Mouse (Mus musculus) megakaryocyte-erythroid progenitor cell, adult 5-6 weeks (primary cell): ENCODE data around the gene C730034F03Rik. TPM values are rescaled to one million over a fixed set of nuclear protein-coding genes. Genes with fewer than 3 reads are reported as not detected.
"Not testable (repeated sequence)": the region's sequence is repeated elsewhere in the genome, so short reads cannot be mapped to it uniquely, and the experiment has no call there.

Experiments
- ATAC-seq: replicated peaks from 2 replicates; pipeline ENCODE4 v1.8.0; 2016; ENCODE audit warnings: mild to moderate bottlenecking, inconsistent platforms; ENCODE audit not compliant: severe bottlenecking, poor library complexity, low FRiP score, low TSS enrichment
- total RNA-seq, 2 experiments: library from RNA; stranded (forward) in 1 of 2; stranded (reverse) in 1 of 2; fragments of 200-1000, 215-1000 nt in 1 of 2; fragments of >200 nt in 1 of 2; fragmentation: Nextera tagmentation in 1 of 2; gene quantifications; 2 replicates each; pipeline ENCODE4 v1.2.3; 2014 to 2017

C730034F03Rik gene
- total RNA-seq, 2 experiments from 2014 or later: 0.70 to 2.0 TPM

DNA sequence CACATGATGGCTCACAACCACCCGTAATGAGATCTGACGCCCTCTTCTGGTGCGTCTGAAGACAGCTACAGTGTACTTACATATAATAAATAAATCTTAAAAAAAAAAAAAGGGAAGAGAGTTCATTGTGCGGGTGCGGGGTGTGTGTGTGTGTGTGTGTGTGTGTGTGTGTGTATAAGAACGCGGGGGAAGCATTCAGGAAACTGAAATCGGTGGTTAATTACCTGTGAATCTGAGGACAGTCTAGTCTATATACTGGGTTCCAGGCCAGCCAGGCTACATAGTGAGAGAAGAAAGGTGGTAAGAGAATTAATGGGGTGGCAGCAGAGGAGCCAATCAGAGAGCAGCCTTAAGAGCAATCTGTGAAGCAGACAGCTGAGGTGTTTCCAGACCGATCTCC is 1.4 kb downstream of the C730034F03Rik start:
- ATAC-seq: not testable (repeated sequence)

DNA sequence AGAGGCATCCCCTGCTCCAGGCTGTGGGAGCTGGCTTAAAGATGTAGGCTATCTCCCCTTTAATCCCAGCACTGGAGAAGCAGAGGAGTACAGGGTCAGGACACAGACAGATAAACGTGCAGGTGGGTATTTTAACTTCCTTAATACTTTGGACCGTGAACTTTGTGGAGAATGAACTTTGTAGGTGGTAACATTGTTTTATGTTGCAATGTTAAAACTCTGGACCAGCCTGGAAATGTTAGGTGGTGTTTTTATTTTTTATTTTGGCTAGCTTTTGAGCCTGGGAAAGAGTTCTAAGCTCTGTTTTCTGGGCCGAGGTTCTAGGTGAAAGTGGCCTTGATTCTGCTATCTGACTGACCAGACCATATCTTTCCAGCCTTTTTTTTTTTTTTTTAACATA is 1.9 kb downstream of the C730034F03Rik start:
- ATAC-seq: no peak

DNA sequence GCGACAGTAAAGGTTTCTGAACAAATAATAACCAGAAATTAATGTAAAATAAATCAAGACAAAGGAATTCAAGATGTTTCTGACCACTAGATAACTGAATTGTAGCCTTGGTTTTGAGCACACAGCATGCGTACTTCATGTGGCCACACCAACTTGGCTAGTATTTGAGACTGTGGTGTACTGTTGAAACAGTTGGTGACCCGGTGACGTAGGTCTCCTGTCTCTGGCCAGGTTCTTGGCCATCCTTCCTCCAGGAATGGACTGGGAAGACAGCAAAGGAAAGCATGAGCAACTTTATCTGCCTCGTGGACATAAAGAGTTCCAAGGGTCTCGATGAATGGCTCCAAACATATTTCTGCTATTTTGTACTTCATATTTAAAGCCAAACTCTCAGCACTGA is 2.4 kb downstream of the C730034F03Rik start:
- ATAC-seq: no peak

DNA sequence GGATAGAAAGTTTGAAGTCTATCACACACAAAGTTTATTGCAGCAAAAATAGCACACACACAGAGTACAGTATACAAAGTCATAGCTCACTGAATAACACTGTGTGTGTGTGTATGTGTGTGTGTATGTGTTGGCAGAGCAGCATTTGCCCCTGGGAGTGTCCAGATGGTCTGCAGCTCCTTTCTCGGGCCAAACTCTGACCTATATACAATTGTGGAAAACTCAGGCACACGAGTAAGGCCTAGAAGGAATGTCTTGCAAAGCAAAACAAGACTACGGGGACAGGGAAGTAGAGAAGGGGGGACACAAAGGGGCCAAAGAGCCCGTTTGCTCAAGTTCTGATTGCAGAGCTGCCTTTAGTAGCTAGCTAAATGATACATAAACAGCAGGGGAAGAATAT is 3.6 kb downstream of the C730034F03Rik start:
- ATAC-seq: no peak

DNA sequence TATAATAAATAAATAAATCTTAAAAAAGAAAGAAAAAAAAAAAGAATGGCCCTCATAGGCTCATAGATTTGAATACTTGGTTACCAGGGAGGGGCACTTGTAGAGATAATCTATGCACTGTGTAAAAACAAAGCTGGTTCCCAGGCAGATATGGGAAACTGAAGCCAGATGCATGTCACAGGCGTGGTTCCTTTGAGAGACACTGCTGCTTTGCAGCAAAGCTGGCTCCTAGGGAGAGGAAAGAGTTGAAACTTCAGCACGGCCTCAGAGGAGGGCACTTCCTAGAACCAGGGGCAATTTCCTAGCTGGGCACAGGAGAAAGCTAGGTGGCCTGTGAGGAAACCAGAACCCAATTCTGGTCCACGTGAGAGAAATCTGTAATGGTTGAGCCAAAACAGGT is 4.7 kb downstream of the C730034F03Rik start:
- no peak for ATAC-seq

DNA sequence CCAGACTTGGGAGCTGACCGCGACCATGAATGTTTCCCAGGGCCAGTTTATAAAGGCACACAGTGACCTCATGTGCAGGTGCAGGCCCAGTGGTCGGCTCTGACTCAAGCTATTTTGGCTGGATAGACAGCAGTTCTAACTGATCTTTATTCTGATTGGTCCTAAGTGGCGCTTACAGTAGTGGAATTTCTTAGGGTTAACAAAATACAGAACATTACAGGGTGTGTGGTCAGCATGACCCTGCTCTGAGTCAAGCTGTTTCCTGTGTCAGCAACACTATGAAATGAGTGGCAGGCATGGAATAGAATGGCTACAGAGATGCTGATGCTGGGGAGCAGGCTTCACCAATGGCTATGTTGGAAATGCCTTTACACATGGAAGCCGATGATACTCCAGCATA is 6.5 kb downstream of the C730034F03Rik start:
- ATAC-seq: no peak

DNA sequence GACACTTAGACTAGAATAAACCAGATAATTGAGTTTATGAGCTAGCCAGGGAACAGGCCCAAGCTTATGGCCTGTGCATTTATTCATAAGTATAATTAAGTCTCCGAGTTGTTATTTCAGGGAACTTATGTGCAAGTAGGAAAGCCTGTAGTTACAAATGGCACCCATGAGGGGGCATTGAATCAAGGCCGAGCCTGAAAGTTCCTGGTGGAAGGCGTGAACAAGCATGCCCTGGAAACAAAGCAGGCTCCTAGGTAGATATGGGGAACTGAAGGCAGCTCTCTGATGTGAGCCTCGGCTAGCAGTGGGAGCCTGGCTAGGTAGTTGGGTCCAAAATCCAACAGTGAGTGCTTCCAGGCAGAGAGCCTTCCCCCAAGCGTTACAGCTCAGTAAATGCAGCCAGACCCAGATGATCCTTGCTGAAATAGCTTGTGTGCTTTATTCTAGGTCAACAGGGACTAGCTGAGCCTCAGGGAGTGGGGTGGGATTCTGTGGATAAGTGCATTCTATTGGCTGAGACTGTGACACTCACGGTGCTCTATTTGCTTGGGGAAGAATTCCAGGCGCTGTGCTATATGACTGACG is 13.2 kb downstream of the C730034F03Rik start:
- peak; percentile 37; the same call in 1 of the 2 replicates for ATAC-seq

DNA sequence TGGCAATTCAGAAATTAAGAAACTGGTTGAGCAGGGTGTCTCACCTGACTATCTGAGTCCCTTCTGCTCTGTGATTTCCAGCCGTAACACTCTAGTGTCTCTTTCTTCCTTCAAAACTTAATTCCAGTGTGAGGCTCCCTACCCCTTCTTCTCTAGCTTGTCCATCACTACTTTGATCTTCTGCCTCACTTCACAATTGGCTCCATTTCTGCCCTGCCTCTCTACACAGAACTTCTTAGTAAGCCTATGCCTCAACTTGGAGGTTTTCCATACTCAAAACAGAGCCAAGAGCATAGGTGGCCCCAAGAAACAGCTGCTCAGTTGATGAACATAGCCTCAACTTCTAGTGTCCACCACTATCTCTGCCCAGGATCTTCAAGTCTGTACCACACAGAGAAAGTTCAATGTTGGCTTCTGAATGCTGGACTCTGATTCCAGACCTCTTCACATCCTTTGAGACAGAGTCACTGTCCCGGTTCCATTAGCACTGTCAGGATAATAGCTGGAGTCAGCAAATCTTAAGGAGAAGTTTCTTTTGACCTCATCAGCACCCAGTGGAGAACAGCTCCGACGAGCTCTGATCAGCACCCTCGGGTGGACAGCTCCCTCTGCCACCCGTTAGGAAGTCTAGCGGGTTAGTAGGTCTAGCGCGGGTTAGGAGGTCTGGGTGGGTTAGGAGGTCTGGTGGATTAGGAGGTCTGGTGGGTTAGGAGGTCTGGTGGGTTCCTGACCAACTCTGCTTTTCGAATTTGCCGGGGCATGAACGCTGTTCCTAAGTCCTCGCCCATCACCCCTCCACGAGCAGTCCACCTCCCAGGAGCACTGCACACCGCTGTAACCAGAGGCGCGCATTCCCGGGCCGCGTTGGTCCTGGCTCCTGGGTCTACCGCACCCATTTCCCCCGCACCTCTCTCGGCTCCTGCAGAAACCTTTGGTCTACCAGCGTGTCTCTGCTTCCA is 23.8 kb downstream of the C730034F03Rik start:
- ATAC-seq: peak; percentile 94

DNA sequence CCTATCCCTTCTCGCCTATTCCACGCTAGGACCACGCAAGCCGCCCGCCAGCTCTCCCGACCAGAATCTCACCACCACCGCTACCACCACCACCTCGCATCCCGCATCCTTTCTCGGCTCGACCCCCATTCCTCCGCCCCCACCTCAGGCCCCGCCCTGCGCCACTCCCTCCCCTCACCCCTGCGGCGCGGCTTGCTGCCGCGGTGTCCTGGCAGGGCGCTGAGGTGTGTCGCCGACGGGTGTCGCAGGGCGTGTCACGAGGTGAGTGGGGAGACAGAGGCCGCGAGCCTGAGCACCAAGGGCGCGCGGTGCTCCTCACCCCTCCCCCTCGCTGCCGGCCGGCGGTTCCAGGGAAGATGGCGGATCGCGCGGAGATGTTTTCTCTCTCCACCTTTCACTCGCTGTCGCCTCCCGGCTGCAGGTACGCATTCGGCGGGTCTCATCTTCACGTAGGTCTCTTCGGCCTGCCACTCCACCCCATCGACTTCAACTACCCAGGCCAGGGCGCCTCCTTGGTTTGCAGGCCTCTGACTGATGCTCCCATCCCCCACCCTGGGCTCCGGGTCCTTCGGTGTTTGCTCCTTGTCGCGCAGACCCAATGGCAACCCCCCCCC is 24.6 kb downstream of the C730034F03Rik start, which contains the start of gene Mapk8ip2:
Gene Mapk8ip2 (plus strand): TSS at position 49 of the 614 bp plus-strand sequence.
- ATAC-seq: no peak

DNA sequence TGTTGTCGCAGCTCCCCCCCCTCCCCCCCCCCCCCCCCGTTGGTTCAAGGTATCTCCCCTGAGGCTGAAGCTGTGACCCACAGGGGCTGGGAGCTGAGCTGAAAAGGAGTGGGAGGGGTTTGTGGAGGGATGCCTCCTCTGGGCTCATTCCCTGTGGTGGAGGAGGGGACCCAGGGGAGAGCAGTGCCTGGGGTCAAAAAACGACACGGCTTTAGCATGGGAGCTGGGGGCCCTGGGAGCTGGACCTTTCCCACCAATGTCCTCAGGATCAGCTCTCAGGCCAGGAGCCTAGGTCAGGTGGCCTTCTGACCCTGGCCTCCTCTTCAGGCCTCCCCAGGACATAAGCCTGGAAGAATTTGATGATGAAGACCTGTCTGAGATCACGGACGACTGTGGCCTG is 25.5 kb downstream of the C730034F03Rik start:
- ATAC-seq: no peak

DNA sequence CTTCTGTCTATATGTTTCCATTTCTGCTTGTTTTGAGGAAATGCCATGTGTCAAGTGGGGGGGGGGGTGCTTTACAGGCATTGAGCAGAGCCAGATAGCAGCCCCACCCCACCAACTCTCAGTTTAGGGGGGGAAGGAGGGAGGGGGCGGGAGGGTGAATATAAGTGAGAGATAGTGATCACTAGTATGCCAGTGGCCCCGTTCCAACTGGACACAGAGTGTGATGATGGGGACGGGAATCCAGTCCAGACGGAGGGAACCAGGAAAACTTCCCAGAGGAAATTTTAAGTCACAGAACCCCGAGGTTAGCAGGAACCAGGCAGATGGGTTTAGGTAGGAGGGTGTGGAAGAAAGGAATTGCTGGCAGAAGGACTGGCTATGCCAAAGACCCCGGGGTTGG is 26.3 kb downstream of the C730034F03Rik start:
- no peak for ATAC-seq

DNA sequence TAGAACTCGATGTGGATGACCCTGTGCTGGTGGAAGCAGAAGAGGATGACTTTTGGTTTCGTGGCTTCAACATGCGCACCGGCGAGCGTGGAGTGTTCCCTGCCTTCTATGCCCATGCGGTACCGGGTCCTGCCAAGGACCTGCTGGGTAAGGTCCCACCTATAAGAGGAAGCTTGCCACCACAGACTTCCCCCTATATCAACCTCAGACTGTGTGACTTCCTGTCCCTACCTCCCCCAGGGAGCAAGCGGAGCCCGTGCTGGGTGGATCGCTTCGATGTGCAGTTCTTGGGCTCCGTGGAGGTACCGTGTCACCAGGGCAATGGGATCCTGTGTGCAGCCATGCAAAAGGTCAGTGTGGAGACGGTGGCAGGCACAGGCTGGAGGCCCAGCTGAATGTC is 29.6 kb downstream of the C730034F03Rik start:
- no peak for ATAC-seq

DNA sequence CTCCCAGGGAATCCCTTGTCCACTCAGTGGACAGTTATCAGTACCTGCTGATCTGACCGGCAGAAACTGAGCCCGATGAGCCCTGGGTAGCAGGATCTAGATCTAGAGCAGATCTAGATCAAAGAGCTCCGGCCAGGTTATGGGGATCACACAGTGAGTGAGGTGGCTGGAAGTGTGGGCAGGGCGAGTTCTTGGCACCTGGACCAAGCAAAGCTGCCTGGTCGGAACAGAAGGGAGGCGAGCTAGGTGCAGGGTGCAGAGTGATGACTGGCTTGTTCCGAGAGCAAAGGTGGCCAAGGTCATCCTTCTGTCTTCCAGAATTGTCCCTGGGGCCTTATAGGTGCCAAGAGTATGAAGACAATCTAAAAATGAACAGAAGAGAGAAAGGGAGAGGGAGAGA is 30.4 kb downstream of the C730034F03Rik start:
- no peak for ATAC-seq

DNA sequence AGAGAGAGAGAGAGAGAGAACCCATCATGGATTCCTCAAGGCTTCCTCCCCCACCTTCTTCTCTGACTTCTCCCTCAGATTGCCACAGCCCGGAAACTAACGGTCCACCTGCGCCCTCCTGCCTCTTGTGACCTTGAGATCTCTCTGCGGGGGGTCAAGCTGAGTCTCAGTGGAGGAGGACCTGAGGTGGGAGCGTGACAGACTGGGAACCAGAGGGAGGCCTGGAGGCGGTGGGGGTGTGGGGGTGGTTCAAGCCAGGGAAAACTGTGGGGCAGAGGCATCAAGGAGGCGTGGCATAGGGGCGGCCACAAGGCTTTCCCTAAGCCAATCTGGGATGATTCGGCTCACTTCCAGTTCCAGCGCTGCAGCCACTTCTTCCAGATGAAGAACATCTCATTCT is 30.9 kb downstream of the C730034F03Rik start:
- no peak for ATAC-seq

DNA sequence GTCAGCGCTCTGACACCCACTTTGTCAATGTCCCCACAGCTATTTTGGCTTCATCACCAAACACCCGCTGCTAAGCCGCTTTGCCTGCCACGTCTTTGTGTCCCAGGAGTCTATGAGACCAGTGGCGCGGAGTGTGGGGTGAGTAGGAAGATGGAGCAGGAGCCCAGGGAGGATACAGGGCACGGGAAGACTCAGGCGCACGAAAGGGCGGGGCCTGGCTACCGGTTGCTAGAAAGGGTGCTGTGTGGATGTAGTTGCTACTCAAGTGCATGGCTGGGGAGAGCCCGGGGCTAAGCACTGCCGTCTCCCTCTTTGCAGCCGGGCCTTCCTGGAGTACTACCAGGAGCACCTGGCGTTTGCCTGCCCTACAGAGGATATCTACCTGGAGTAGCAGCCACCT is 31.9 kb downstream of the C730034F03Rik start:
- no peak for ATAC-seq

DNA sequence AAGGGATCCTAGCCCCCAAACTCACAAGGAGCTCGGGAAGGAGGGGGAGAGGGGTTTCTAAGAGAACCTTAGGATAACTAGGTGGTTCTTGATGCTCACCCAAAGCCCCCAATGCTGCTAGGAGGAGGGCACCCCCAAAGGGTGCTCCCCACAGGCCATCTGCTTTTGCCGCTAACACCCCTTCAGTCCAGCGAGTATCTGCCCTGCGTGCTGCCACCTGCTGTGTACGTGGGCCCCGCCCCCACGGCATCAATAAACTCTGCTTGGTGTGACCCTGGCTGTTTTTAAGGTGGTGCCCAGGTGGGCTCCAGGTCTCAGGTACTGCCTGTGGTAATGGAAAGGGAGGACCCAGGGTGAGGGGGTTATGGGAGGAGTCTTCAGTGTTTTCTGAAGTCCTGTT is 32.8 kb downstream of the C730034F03Rik start:
- no peak for ATAC-seq

DNA sequence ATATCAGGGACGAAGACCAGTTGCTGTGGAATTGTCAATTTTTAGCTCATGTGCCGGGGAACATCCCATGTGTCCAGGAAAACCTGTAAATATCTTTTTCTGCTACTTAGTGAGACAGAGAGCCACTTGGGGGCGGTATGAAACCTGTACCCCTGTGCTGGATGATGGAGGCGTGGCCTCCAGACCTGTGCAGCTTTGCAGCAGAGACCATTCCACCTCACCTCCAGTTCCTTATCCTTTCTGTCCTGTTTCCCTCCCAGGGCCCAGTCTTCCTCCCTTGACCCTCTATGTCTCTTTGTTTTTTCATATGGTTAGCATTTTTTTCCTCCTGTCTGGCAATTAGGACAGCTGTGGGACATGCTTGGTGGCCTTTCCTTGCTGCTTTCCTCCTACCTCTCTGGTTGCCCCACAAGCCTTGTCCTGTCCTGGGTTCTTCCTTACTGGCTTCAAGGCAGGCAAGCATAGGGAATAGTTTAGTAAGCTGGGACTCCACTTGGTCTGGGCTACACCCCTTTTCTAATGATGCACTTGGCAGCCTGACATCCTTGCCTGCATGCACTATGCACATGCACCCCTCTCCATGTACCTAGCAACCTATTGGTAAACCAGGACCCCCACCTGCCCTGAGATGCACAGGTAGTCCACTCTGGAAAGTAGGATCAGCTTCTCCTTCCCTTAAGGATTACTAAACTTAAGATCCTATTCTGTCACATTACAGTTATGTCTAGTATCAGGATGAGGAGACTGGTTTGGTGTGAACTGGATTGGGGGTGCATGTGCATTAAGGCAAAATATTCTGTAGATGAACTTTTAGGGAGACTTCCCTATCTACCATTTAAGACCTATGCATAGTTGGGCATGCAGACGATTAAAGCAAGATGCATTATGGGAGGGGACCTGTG is 34.2 kb downstream of the C730034F03Rik start:
- peak; percentile 46; the same call in 1 of the 2 replicates for ATAC-seq

DNA sequence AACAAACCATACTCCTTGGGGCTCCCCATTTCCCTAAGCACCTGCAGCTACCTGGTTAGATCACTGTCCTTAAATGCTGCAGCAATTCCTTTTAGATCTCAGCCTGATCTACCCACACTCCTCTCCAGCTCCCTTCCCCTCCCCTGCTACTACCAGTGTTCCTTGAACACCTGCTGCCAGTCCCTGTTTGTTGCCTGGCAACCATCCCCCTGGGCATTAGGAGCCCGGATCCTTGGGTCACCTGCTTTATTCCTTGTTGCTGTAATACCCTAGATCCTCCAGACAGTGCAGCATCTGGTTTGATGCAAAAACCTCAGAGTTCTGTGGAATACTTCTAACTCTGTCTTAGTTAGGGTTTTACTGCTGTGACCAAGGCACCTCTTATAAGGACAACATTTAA is 35.7 kb downstream of the C730034F03Rik start:
- ATAC-seq: no peak

DNA sequence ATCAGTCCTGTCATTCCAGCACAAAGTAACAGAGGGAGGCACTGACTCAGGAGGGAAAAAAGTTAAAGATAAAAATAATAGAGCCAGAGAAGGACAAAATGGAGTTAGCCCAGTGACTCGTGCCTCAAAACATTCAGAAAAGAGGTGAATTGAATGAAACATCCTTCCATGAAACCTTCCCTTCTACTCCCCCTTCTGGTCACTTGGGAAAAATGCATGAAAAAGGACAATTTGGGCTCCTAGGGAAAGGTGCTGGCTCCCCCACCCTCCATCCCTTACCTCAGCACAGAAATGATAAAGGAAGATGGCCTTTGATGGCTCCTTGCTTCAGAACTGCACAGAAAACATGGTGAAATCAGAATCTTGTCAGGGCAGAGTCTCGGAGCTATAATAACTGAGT is 39.2 kb downstream of the C730034F03Rik start:
- ATAC-seq: peak; percentile 72; the same call in 1 of the 2 replicates
